Mouse (Mus musculus): ENCODE results near the gene Mrps18b.

The Mrps18b gene

GRCm38 (mm10) chr17:35918276-35919059 is 2.3 kb upstream of the Mrps18b start:
- DNase-seq (ENCODE audit: low spot score in 2 of 2) = peak; percentile 35 to 52

- DNase-seq (ENCODE audit: low spot score in 2 of 2) = peak; percentile 41 to 48
Observed at GRCm38 (mm10) chr17:35917463-35918251, 1.5 kb upstream of the Mrps18b start.

- peak in 1 of 2 experiments; percentile 38 for DNase-seq (ENCODE audit: low spot score in 2 of 2)
Observed at GRCm38 (mm10) chr17:35917143-35917462, 914 bp upstream of the Mrps18b start.

GRCm38 (mm10) chr17:35915538-35916296 is 472 bp downstream of the Mrps18b start:
- peak in 1 of 2 experiments; percentile 34 for DNase-seq (ENCODE audit: low spot score in 2 of 2)

DNA sequence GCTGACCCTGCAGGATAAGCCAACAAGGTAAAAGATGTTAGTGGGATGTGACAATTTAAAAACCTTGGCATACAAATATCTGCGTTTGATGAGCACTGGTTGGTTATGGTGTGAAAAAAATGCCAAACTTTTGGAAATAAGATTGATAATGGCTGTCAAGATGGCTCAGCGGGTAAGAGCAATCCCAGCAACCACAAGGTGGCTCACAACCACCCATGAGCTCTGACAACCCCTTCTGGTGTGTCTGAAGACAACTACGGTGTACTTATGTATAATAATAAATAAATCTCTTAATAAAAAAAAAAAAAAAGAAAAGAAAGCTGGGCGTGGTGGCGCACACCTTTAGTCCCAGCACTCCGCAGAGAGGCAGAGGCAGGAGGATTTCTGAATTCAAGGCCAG is 1.2 kb downstream of the Mrps18b start:
- no peak for DNase-seq (ENCODE audit: low spot score in 2 of 2)

- peak; percentile 96 to 97 for DNase-seq (ENCODE audit: low spot score in 2 of 2)
Observed at GRCm38 (mm10) chr17:35909919-35910369, 6.2 kb downstream of the Mrps18b start, which contains the start of gene Atat1. Gene Atat1, minus strand, starts transcription at chr17:35910075.

DNA sequence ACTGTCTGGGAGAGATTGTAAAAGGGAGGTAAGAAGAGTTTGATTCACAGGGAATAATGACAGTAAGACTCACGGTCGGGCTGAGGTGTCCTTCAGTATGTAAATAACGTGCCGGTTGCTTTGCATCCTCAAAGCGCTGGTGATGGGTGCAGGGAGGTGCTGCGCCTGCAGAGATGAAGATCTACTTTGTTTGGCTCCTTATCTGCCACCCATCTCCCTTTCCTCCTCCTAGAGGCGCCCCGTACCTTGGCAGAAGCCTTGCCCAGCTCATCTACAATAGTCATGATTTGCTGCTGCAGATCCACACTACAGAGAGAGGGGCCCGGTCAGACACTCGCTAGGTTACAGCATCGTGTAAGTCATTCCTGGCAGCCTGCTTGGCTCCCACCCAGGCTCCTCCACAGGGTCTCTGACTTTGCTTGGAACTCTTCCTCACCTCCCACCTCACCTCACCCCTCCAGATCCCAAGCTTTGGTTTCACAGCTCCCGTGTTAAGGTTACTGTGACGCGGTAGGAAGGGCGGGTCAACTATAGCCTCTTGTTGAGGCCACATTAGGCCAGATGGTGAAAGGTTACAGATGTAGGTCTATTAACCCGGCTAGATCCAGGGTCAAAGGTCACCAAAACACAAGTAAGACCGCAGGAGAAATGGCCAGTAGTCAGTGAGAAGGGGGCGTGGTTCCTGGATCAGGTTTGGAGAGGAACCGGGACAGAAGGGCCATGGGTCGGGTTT is 6.8 kb downstream of the Mrps18b start:
- no peak for DNase-seq (ENCODE audit: low spot score in 2 of 2)

DNA sequence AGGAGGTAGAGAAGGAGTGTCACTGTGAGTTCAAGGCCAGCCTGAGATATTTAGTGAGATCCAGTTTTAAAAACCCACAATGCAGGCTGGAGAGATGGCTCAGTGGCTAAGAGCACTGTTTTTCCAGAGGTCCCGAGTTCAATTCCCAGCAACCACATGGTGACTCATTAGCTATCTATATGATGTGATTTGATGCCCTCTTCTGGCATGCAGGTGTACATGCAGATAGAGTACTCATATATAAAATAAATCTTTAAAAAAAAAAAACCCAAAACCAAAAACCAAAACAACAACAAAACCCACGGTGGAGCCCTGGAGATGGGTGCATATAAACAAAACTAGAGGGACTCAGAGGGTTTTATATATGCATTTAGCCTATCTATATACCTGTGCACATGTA is 8.6 kb downstream of the Mrps18b start:
- no peak for DNase-seq (ENCODE audit: low spot score in 2 of 2)

GRCm38 (mm10) chr17:35905587-35905986 is 10.6 kb downstream of the Mrps18b start:
- DNase-seq (ENCODE audit: low spot score in 2 of 2) = no peak

GRCm38 (mm10) chr17:35903992-35904355 is 12.2 kb downstream of the Mrps18b start:
- no peak for DNase-seq (ENCODE audit: low spot score in 2 of 2)

DNA sequence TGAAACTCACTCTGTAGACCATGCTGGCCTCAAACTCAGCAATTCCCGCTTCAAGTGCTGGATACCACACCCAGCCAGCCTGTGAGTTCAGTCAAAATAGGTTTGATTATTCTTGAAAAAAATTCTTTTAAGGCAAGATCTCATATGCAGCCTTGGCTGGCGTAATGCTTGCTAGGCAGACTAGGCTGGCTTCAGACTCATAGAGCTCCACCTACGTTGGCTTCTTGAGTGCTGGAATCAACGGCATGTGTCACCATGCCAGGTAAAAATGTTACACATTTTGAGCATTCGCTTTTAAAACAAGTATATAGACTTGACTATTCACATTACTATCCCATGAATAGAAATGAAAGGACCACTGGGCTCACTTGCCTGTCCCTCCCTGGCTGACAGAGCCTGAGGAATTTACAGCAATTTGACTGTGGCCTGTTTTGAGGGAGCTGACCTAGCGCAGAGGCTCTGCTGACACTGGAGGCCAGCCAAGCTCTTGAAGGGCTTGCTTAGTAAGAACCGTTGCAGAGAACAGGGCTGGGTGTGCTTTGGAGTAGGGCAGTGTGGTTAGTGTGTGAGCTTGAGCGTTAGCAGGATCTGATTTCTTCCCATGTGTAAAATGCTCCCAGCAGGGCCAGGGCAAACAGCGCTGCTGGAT is 12.7 kb downstream of the Mrps18b start:
- no peak for DNase-seq (ENCODE audit: low spot score in 2 of 2)

DNA sequence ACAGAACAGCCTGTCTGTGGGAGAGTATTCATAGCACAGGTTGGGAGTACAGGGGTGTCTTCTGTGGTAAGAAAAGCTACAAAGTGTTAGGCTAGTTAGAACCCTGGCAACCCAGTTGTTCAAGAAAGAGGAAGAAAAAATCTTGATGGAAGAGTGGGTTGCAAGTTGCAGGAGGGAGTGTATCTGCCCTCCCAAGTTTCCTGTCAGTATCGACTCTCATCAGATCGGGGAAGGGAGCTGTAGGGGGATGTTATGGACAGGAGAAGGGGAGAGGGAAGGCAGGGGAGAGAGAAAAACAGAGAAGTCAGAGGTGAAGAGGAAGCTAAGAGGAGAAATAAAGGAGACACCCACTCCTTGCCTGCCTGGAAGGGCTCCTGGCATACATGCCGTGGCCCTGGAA is 15.6 kb downstream of the Mrps18b start:
- no peak for DNase-seq (ENCODE audit: low spot score in 2 of 2)

- no peak for DNase-seq (ENCODE audit: low spot score in 2 of 2)
Observed at GRCm38 (mm10) chr17:35897644-35898573, 18.3 kb downstream of the Mrps18b start.

- DNase-seq (ENCODE audit: low spot score in 2 of 2) = peak; percentile 91 to 92
Observed at GRCm38 (mm10) chr17:35896781-35897643, 19.2 kb downstream of the Mrps18b start, which contains the start of gene 2310061I04Rik. Gene 2310061I04Rik, minus strand, starts transcription at chr17:35897431.

- no peak for DNase-seq (ENCODE audit: low spot score in 2 of 2)
Observed at GRCm38 (mm10) chr17:35887725-35888124, 28.5 kb downstream of the Mrps18b start.

DNA sequence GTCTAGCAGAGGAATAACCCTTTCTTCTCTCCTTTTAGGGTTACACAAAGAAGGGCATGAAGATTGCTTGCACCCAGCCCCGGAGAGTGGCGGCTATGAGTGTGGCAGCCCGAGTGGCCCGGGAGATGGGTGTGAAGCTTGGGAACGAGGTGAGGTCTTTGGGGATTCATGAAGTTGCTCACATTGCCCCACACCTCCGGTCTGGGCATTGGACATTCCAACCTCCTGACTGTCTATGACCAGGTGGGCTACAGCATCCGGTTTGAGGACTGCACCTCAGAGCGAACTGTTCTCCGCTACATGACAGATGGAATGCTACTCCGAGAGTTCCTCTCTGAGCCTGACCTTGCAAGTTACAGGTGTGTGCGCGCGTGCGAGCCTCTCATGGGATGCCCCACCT is 32.4 kb downstream of the Mrps18b start:
- no peak for DNase-seq (ENCODE audit: low spot score in 2 of 2)

- no peak for DNase-seq (ENCODE audit: low spot score in 2 of 2)
Observed at GRCm38 (mm10) chr17:35882924-35883323, 33.3 kb downstream of the Mrps18b start.

- peak; percentile 92 to 95 for DNase-seq (ENCODE audit: low spot score in 2 of 2)
Observed at GRCm38 (mm10) chr17:35879245-35880057, 36.7 kb downstream of the Mrps18b start, which contains the start of gene Dhx16. Gene Dhx16, plus strand, starts transcription at chr17:35879819.

All from spleen, postnatal 36 days (tissue).